Mouse (Mus musculus): ENCODE data around the gene Eva1a. TPM values are rescaled to one million over a fixed set of nuclear protein-coding genes. Genes with fewer than 3 reads are reported as not detected.
A peak's percentile ranks its signal among the peaks of the same experiment; 100 is the strongest.

The Eva1a gene
- total RNA-seq, 2 experiments from 2014 or later, result not detected

DNA sequence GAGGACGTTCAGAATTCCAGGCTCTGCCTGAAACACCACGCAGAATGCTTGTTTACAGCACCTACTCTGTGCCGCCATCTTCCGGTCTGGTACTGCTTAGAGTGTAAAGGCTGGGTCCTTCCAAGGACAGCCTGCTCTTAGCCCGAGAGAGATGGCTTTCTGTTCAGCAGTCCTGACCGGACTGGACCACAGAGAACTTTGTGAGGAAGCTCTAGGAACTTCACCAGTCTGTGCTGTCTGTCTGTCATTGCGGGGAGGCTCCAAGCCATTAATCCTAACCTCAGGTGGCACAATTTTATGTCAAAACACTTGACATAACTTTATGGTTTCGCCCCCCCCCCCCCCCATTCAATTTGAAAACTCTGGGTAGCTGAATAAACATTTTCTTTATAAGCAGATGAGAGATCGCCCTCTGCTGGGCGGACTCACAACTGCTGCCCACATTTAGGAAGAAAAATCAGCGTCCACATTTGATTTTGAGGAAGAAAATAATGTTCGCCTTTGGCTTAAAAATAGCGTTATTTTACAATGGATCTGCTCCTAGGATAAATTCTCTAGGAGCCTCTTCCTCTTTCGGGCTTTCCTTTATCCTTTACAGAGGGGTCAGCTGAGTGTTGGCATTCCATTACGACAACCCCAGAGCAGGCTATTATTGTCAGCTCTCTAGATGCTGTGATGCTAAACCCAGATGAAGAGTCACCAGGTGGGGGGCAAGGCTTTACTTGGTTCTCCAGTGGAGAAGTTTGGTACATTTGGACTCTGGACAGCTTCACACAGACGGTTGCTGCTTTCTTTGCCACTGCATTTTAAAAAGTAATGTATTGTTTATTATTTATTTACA, 78.7 kb downstream of the Eva1a start:
- peak; percentile 45 for ATAC-seq (replicated peaks; ENCODE audit: poor library complexity, severe bottlenecking)

GRCm38 (mm10) chr6:82125134-82125533, 84.3 kb downstream of the Eva1a start:
- no peak for ATAC-seq (replicated peaks; ENCODE audit: poor library complexity, severe bottlenecking)

- ATAC-seq (replicated peaks; ENCODE audit: poor library complexity, severe bottlenecking), result no peak
Measured at GRCm38 (mm10) chr6:82127827-82128226, 87.0 kb downstream of the Eva1a start.

GRCm38 (mm10) chr6:82129630-82130217, 88.9 kb downstream of the Eva1a start:
- no peak for ATAC-seq (replicated peaks; ENCODE audit: poor library complexity, severe bottlenecking)

DNA sequence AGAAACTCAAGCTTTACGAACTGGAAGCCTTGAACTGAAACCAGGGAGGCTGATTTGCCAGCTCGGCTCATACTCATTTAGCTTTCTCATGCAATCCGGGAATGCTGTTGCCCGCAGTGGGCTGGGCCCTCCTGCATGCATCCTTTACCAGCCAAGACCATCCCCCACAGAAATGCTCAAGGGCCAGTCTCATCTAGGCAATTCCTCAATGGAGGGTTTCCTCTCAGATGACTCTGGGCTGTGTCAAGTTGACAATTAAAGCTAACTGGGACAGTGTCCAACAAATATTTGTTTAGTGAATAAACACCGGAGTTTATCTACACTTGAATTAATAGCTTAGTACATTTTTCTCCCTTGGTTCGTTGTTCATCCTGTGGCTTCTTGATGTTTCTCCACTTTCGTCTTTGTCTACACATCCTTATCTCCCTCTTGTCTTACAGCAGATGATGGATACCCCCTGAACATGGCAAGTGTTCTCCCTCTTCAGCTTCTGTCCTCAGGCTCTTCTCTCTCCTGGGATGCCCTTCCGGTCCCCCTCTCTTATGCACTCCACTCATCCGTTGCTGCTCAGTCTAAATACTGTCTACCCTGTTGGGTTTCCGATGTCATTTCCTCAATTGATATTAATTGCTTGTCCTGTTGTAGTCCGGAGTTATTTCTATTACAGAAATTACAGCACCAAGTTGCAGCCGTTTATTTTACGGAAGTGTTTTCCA, 92.2 kb downstream of the Eva1a start:
- ATAC-seq (replicated peaks; ENCODE audit: poor library complexity, severe bottlenecking), result no peak

DNA sequence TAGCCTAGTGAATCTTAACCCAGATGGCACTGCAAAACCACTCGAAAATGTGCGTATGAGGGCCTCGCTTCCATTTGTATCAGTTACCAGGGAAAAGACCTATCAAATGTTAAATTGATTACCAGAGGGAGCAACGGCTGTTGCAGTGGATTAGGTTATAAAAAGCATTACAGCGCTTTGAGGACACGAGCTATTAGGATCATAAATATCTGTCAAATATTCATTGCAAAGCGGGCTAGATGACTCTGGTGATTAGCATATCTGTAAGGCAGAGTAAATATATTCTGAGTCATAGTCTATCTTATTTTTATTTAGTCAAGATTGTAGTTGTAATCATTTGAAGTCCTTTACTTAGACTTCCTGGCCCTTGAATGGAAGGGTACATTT, 92.7 kb downstream of the Eva1a start:
- no peak for ATAC-seq (replicated peaks; ENCODE audit: poor library complexity, severe bottlenecking)

- ATAC-seq (replicated peaks; ENCODE audit: poor library complexity, severe bottlenecking), result no peak
Measured at GRCm38 (mm10) chr6:82135959-82136712, 95.3 kb downstream of the Eva1a start.

Other genes with a start within 250 kb of the Eva1a start
- 12.0 and 26.1 TPM in 2 replicates for gene Gcfc2, start 117.4 kb upstream of the Eva1a start, total RNA-seq (2014; fragmentation: Nextera tagmentation)
- gene Gcfc2, start 117.4 kb upstream of the Eva1a start, total RNA-seq (2017), result 25.4 and 31.6 TPM in 2 replicates
- 24.3 and 41.5 TPM in 2 replicates for gene Mrpl19, start 75.1 kb upstream of the Eva1a start, total RNA-seq (2014; fragmentation: Nextera tagmentation)
- 33.2 and 70.3 TPM in 2 replicates for gene Mrpl19, start 75.1 kb upstream of the Eva1a start, total RNA-seq (2017)